Mouse (Mus musculus): ENCODE results near the gene Igfbp7. TPM values are rescaled to one million over a fixed set of nuclear protein-coding genes. Genes with fewer than 3 reads are reported as not detected.

The Igfbp7 gene
- total and polyA plus RNA-seq, 3 experiments = 0.17 to 0.70 (median 0.35) TPM

GRCm38 (mm10) chr5:77372242-77372641 lies 35.6 kb downstream of the Igfbp7 start:
- peaks cover 27 to 74% of the 10 kb centered on the region in 2 experiments for H3K4me1 ChIP-seq (ENCODE audit: control insufficient read depth in 1 of 2, insufficient read depth in 2 of 2)
- in situ Hi-C loops (cut with MboI; ENCODE audit: low pct_ligation_motif_present, low pct_unique_long_range_greater_than_20kb, low sequenced_read_pairs) = loop anchor here (25.0 kb wide), 1 partner anchor 415 kb away; no protein-coding TSS in a partner anchor
- DNase-seq (ENCODE audit: extremely low read depth) = no peak
- no peaks in the 10 kb centered on the region for H3K9me3 ChIP-seq (replicated peaks; ENCODE audit: low read length)
- 0 out of 2 replicates have a peak overlapping the region, but pooled peaks have one; percentile 14 for H3K4me2 ChIP-seq (ENCODE audit: insufficient read depth, low read depth, poor library complexity, severe bottlenecking)
- no peak overlapping the region for H3K27ac ChIP-seq (ENCODE audit: insufficient read depth, low read depth)
- H3K9ac ChIP-seq (ENCODE audit: insufficient read depth, low read depth) = no peak overlapping the region
- no peaks in the 10 kb centered on the region for H3K79me2 ChIP-seq (replicated peaks; ENCODE audit: control insufficient read depth, extremely low read depth, insufficient read depth, poor library complexity, severe bottlenecking)
- TF ChIP-seq ZMIZ1 (IDR thresholded peaks at IDR 0.05; ENCODE audit: low read depth, low read length) = no peak
- no peak for TF ChIP-seq RAD21 (IDR thresholded peaks at IDR 0.05; ENCODE audit: low read depth, low read length)
- no peak for TF ChIP-seq KAT2A (IDR thresholded peaks at IDR 0.05; ENCODE audit: insufficient replicate concordance, low read length)
- no peak for TF ChIP-seq ZC3H11A (IDR thresholded peaks at IDR 0.05; ENCODE audit: low read depth, low read length)
- TF ChIP-seq HCFC1 (IDR thresholded peaks at IDR 0.05; ENCODE audit: low read depth, low read length) = no peak
- no peak for TF ChIP-seq SIN3A (IDR thresholded peaks at IDR 0.05; ENCODE audit: low read length)
- TF ChIP-seq CTCF (conservative IDR thresholded peaks at IDR 0.05 in 1 of 2, IDR thresholded peaks at IDR 0.05 in 1 of 2; ENCODE audit: low read depth in 2 of 2, low read length in 2 of 2) = no peak
- no peak for TF ChIP-seq RCOR1 (conservative IDR thresholded peaks at IDR 0.05; ENCODE audit: low read depth, low read length)
- no peak for TF ChIP-seq CHD2 (IDR thresholded peaks at IDR 0.05; ENCODE audit: low read length)
- no peak for TF ChIP-seq JUND (conservative IDR thresholded peaks at IDR 0.05; ENCODE audit: low read depth, low read length)
- TF ChIP-seq NRF1 (IDR thresholded peaks at IDR 0.05; ENCODE audit: low read depth, low read length) = no peak
- TF ChIP-seq MXI1 (IDR thresholded peaks at IDR 0.05; ENCODE audit: low read depth, low read length) = no peak
- no peak for TF ChIP-seq CHD1 (IDR thresholded peaks at IDR 0.05; ENCODE audit: low read depth, low read length)
- no peak for TF ChIP-seq MYC (IDR thresholded peaks at IDR 0.05; ENCODE audit: low read depth, low read length)
- TF ChIP-seq E2F4 (IDR thresholded peaks at IDR 0.05; ENCODE audit: insufficient replicate concordance, low read depth, low read length) = no peak
- H3K36me3 ChIP-seq (replicated peaks in 1 of 2; ENCODE audit: control insufficient read depth in 1 of 2, insufficient read depth in 1 of 2, low read length in 1 of 2) = no peaks in the 10 kb centered on the region
- dilution Hi-C loops (cut with MboI; ENCODE audit: extremely low pct_ligation_motif_present, extremely low pct_unique_long_range_greater_than_20kb, low sequenced_read_pairs) = no loop called here
- H3K4me3 ChIP-seq (replicated peaks in 1 of 3; ENCODE audit: low read depth in 2 of 3, low read length in 2 of 3, poor library complexity in 1 of 3) = no peak overlapping the region
- no peaks in the 10 kb centered on the region for H3K27me3 ChIP-seq (replicated peaks)

GRCm38 (mm10) chr5:77370378-77370892 lies 37.4 kb downstream of the Igfbp7 start:
- TF ChIP-seq MAFK (IDR thresholded peaks at IDR 0.05; ENCODE audit: insufficient replicate concordance, low read length) (peak; percentile 50; the same call in 1 of the 2 replicates), E2F4 (IDR thresholded peaks at IDR 0.05; ENCODE audit: insufficient replicate concordance, low read depth, low read length) (no peak)
- in situ Hi-C loops (cut with MboI; ENCODE audit: low pct_ligation_motif_present, low pct_unique_long_range_greater_than_20kb, low sequenced_read_pairs) = loop anchor here (25.0 kb wide), 1 partner anchor 417 kb away; no protein-coding TSS in a partner anchor

More at GRCm38 (mm10) chr5:77370378-77370892, 37.4 kb downstream of the Igfbp7 start:
- Histone ChIP-seq H3K9ac (ENCODE audit: insufficient read depth, low read depth) (no peak overlapping the region), H3K27ac (ENCODE audit: insufficient read depth, low read depth) (no peak overlapping the region), H3K4me3 (replicated peaks in 1 of 3; ENCODE audit: low read depth in 2 of 3, low read length in 2 of 3, poor library complexity in 1 of 3) (no peak overlapping the region), H3K79me2 (replicated peaks; ENCODE audit: control insufficient read depth, extremely low read depth, insufficient read depth, poor library complexity, severe bottlenecking) (no peaks in the 10 kb centered on the region), H3K9me3 (replicated peaks; ENCODE audit: low read length) (no peaks in the 10 kb centered on the region), H3K36me3 (replicated peaks in 1 of 2; ENCODE audit: control insufficient read depth in 1 of 2, insufficient read depth in 1 of 2, low read length in 1 of 2) (no peaks in the 10 kb centered on the region), H3K4me1 (ENCODE audit: control insufficient read depth in 1 of 2, insufficient read depth in 2 of 2) (peaks cover 42 to 84% of the 10 kb centered on the region in 2 experiments), H3K4me2 (ENCODE audit: insufficient read depth, low read depth, poor library complexity, severe bottlenecking) (no peak overlapping the region), H3K27me3 (replicated peaks) (no peaks in the 10 kb centered on the region)
- dilution Hi-C loops (cut with MboI; ENCODE audit: extremely low pct_ligation_motif_present, extremely low pct_unique_long_range_greater_than_20kb, low sequenced_read_pairs) = no loop called here
- no peak for DNase-seq (ENCODE audit: extremely low read depth)

All from CH12.LX (cell line).